Mouse (Mus musculus): Measurements from ENCODE around the gene Cdk8. TPM values are rescaled to one million over a fixed set of nuclear protein-coding genes. Genes with fewer than 3 reads are reported as not detected.
A peak's percentile ranks its signal among the peaks of the same experiment; 100 is the strongest.

The Cdk8 gene
- total and polyA plus RNA-seq, 3 experiments, result 139 to 745 (median 154) TPM

DNA sequence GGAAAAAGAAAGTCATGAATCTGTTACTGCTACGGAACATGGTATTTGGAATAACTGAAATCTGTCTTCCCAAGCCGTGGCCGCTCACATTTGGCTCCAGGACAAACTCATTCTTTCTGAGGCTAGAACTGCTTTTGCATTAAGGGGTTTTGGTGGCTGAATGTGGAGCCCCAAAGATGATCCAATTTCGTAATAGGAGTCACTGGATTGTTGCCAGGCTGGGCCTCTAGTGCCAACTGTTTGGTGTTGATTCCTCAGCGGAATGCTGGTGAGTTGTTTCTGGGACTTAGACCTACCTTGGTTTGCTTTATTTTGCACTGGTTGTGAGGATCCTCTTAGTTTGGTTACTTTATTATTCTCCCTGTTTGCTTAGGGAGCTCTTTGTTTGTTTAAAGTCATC lies 7.2 kb upstream of the Cdk8 start:
- Histone ChIP-seq H3K36me3 (ENCODE audit: control insufficient read depth in 1 of 2, insufficient read depth in 2 of 2, low read length in 2 of 2) (peaks cover 2 to 19% of the 10 kb centered on the region in 2 experiments; a peak in 3 of 4 replicates), H3K9me3 (replicated peaks; ENCODE audit: insufficient read depth, low read length) (no peaks in the 10 kb centered on the region), H3K27ac (ENCODE audit: control insufficient read depth, low read depth, low read length) (no peak overlapping the region), H3K9ac (ENCODE audit: control insufficient read depth, low read depth, low read length, poor library complexity, severe bottlenecking) (no peak overlapping the region), H3K4me3 (ENCODE audit: control insufficient read depth in 1 of 2, insufficient read depth in 1 of 2, low read depth in 2 of 2, low read length in 2 of 2) (no peak overlapping the region), H3K27me3 (ENCODE audit: control insufficient read depth in 1 of 2, insufficient read depth in 2 of 2, low read length in 2 of 2) (no peaks in the 10 kb centered on the region), H3K4me1 (ENCODE audit: control insufficient read depth in 1 of 2, insufficient read depth in 2 of 2, low read length in 2 of 2) (peaks cover 3 to 7% of the 10 kb centered on the region in 2 experiments; a peak in 3 of 4 replicates), H3K79me2 (ENCODE audit: control insufficient read depth, insufficient read depth, low read length, poor library complexity) (peaks cover 9% of the 10 kb centered on the region)
- DNase-seq (ENCODE audit: low read depth, low spot score), result no peak
- no peak for TF ChIP-seq GABPA (IDR thresholded peaks at IDR 0.05; ENCODE audit: low read depth, low read length)
- no peak for TF ChIP-seq RAD21 (IDR thresholded peaks at IDR 0.05; ENCODE audit: low read depth, low read length)

DNA sequence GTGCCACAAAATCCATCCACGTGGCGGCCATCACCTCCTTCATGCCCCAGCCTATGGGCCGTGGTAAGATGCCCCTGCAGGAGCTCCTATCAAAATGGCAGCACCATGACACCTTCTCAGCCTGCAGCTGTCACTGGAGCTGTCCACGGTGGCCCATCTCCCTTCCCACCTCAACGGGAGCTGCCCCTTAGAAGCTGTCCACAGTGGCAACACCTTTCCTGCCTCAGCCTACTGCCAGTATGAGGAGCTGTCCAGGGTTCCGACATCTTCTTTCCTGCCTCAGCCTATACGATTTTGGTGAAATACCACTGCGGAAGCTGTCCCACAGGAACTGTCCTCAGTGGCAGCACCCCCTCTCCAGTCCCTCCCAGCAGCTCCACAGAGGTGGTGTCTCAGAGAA lies 3.5 kb upstream of the Cdk8 start:
- H3K9ac ChIP-seq (ENCODE audit: control insufficient read depth, low read depth, low read length, poor library complexity, severe bottlenecking), result no peak overlapping the region
- H3K36me3 ChIP-seq (ENCODE audit: control insufficient read depth in 1 of 2, insufficient read depth in 2 of 2, low read length in 2 of 2), result peaks cover 0 to 5% of the 10 kb centered on the region in 2 experiments; a peak in 2 of 4 replicates
- H3K4me1 ChIP-seq (ENCODE audit: control insufficient read depth in 1 of 2, insufficient read depth in 2 of 2, low read length in 2 of 2), result no peaks in the 10 kb centered on the region; a peak in 1 of 4 replicates
- no peak overlapping the region for H3K4me3 ChIP-seq (ENCODE audit: control insufficient read depth in 1 of 2, insufficient read depth in 1 of 2, low read depth in 2 of 2, low read length in 2 of 2)
- no peaks in the 10 kb centered on the region for H3K9me3 ChIP-seq (replicated peaks; ENCODE audit: insufficient read depth, low read length)
- TF ChIP-seq NRF1 (IDR thresholded peaks at IDR 0.05; ENCODE audit: insufficient read depth, low read depth, low read length, poor library complexity, severe bottlenecking), result no peak
- no peak for TF ChIP-seq E2F4 (IDR thresholded peaks at IDR 0.05; ENCODE audit: borderline replicate concordance, low read depth, low read length)
- TF ChIP-seq MEF2A (IDR thresholded peaks at IDR 0.05; ENCODE audit: extremely low read depth, insufficient replicate concordance, low read depth, low read length, poor library complexity, severe bottlenecking), result no peak
- TF ChIP-seq ETS1 (IDR thresholded peaks at IDR 0.05; ENCODE audit: low read depth, low read length), result no peak
- TF ChIP-seq JUND (IDR thresholded peaks at IDR 0.05; ENCODE audit: low read depth, low read length), result no peak
- TF ChIP-seq MXI1 (IDR thresholded peaks at IDR 0.05; ENCODE audit: low read depth, low read length), result no peak
- TF ChIP-seq TCF12 (IDR thresholded peaks at IDR 0.05; ENCODE audit: low read depth, low read length), result no peak
- no peak for TF ChIP-seq HCFC1 (IDR thresholded peaks at IDR 0.05; ENCODE audit: low read depth, low read length)
- no peak for TF ChIP-seq POLR2A (IDR thresholded peaks at IDR 0.05; ENCODE audit: control insufficient read depth in 1 of 2, insufficient read depth in 1 of 2, low read depth in 1 of 2, low read length in 2 of 2, poor library complexity in 1 of 2)
- TF ChIP-seq CHD1 (IDR thresholded peaks at IDR 0.05; ENCODE audit: low read depth, low read length), result no peak
- no peak for TF ChIP-seq POLR2AphosphoS2 (IDR thresholded peaks at IDR 0.05; ENCODE audit: low read length)
- TF ChIP-seq SMC3 (IDR thresholded peaks at IDR 0.05; ENCODE audit: low read depth, low read length), result no peak
- TF ChIP-seq BHLHE40 (IDR thresholded peaks at IDR 0.05; ENCODE audit: borderline replicate concordance, low read depth, low read length), result no peak
- no peak for TF ChIP-seq TBP (IDR thresholded peaks at IDR 0.05; ENCODE audit: low read depth, low read length)
- no peak for TF ChIP-seq POLR2AphosphoS5 (IDR thresholded peaks at IDR 0.05; ENCODE audit: borderline replicate concordance, low read depth, low read length)
- no peak for TF ChIP-seq RCOR1 (IDR thresholded peaks at IDR 0.05; ENCODE audit: low read depth, low read length)
- TF ChIP-seq CHD2 (IDR thresholded peaks at IDR 0.05; ENCODE audit: low read length), result no peak
- no peak for TF ChIP-seq ZC3H11A (IDR thresholded peaks at IDR 0.05; ENCODE audit: low read depth, low read length)
- TF ChIP-seq MAX (IDR thresholded peaks at IDR 0.05; ENCODE audit: low read length), result no peak
- no peak for TF ChIP-seq USF2 (IDR thresholded peaks at IDR 0.05; ENCODE audit: borderline replicate concordance in 1 of 2, insufficient read depth in 1 of 2, low read depth in 1 of 2, low read length in 2 of 2)
- H3K27ac ChIP-seq (ENCODE audit: control insufficient read depth, low read depth, low read length), result no peak overlapping the region
- peak; percentile 25 for DNase-seq (ENCODE audit: low read depth, low spot score)
- H3K27me3 ChIP-seq (ENCODE audit: control insufficient read depth in 1 of 2, insufficient read depth in 2 of 2, low read length in 2 of 2), result no peaks in the 10 kb centered on the region
- peaks cover 20% of the 10 kb centered on the region for H3K79me2 ChIP-seq (ENCODE audit: control insufficient read depth, insufficient read depth, low read length, poor library complexity)

All from MEL (cell line).